9 mouse cellular contexts compared by ENCODE assay signal in genomic region chr19:42085690-42086089, GRCm38 (mm10). TPM values are rescaled to one million over a fixed set of nuclear protein-coding genes. Genes with fewer than 3 reads are reported as not detected.
DNase-seq lines count a peak whose midpoint lies in the region; ATAC-seq and TF ChIP-seq lines count a peak whose summit lies in the region.
"Had no signal": no experiment of that assay in that cellular context is flagged by ENCODE, and none has a peak within 500 bp of the region (broad histone marks: within the 10 kb centered on the region; RNA-seq: fewer than 3 reads in every experiment).

No protein-coding gene starts in this region.

- no peaks in the 10 kb centered on the region for H3K9me3 ChIP-seq in heart, embryonic 16.5 days (replicated peaks; ENCODE audit: control insufficient read depth, low read length)
- H3K9me3 ChIP-seq in hindbrain, embryonic 15.5 days, result no peaks in the 10 kb centered on the region
- no peaks in the 10 kb centered on the region for H3K9me3 ChIP-seq in midbrain, embryonic 14.5 days (ENCODE audit: control insufficient read depth, low read length)

- H3K4me3 ChIP-seq in heart, embryonic 16.5 days (ENCODE audit: low read length), result peak overlapping the region; percentile 74
- peak overlapping the region; percentile 86 for H3K4me3 ChIP-seq in cortical plate, adult 2 months (ENCODE audit: insufficient read depth, low read length)
- peak overlapping the region; percentile 82 for H3K4me3 ChIP-seq in hindbrain, embryonic 15.5 days
- H3K4me3 ChIP-seq in midbrain, embryonic 14.5 days (replicated peaks; ENCODE audit: low read depth, low read length), result peak overlapping the region; percentile 80

- ATAC-seq in heart, embryonic 16.5 days (replicated peaks; ENCODE audit: extremely low read depth, insufficient read depth, low FRiP score), result no peak
- no peak for ATAC-seq in hindbrain, embryonic 15.5 days (ENCODE audit: low FRiP score, low read depth)
- ATAC-seq in midbrain, embryonic 14.5 days (ENCODE audit: low FRiP score, low TSS enrichment), result no peak

- peak overlapping the region; percentile 93 for H3K4me2 ChIP-seq in heart, embryonic 16.5 days (ENCODE audit: low read depth, low read length)
- peak overlapping the region; percentile 86 for H3K4me2 ChIP-seq in hindbrain, embryonic 15.5 days
- peak overlapping the region; percentile 80 for H3K4me2 ChIP-seq in midbrain, embryonic 14.5 days (ENCODE audit: low read length)

- TF ChIP-seq CTCF in cortical plate, adult 2 months (IDR thresholded peaks at IDR 0.05; ENCODE audit: extremely low read depth, insufficient read depth, low read length), result no peak

- no peak for DNase-seq in heart, postnatal 25 days (ENCODE audit: low spot score)
- no peak for DNase-seq in midbrain, embryonic 14.5 days
- no peak for DNase-seq in urinary bladder, postnatal 36 days (ENCODE audit: low spot score in 2 of 2)
- no peak for DNase-seq in cerebellum, adult 8-10 months
- DNase-seq in ovary, postnatal 14 days (ENCODE audit: low spot score), result no peak

- intact Hi-C loops in heart, postnatal 25 days (cut with DNase I), result no loop called here

- H3K27me3 ChIP-seq in heart, embryonic 16.5 days (ENCODE audit: control insufficient read depth, insufficient read depth, low read length), result no peaks in the 10 kb centered on the region
- H3K27me3 ChIP-seq in hindbrain, embryonic 15.5 days, result no peaks in the 10 kb centered on the region
- no peaks in the 10 kb centered on the region for H3K27me3 ChIP-seq in midbrain, embryonic 14.5 days (ENCODE audit: control insufficient read depth, insufficient read depth, low read length)

- TF ChIP-seq POLR2A in cortical plate, adult 2 months (IDR thresholded peaks at IDR 0.05; ENCODE audit: extremely low read depth, insufficient read depth, low read length), result no peak

- H3K9ac ChIP-seq in heart, embryonic 16.5 days (ENCODE audit: low read length), result peak overlapping the region; percentile 72
- peak overlapping the region; percentile 82 for H3K9ac ChIP-seq in hindbrain, embryonic 15.5 days
- peak overlapping the region; percentile 82 for H3K9ac ChIP-seq in midbrain, embryonic 14.5 days (replicated peaks; ENCODE audit: low read length)

- peaks cover 15% of the 10 kb centered on the region for H3K4me1 ChIP-seq in heart, embryonic 16.5 days (ENCODE audit: control insufficient read depth, insufficient read depth, low read length)
- no peaks in the 10 kb centered on the region; the same call in 1 of the 2 replicates for H3K4me1 ChIP-seq in cortical plate, adult 2 months (ENCODE audit: control insufficient read depth, insufficient read depth, low read length)
- peaks cover 25% of the 10 kb centered on the region for H3K4me1 ChIP-seq in hindbrain, embryonic 15.5 days (replicated peaks)
- peaks cover 13% of the 10 kb centered on the region for H3K4me1 ChIP-seq in midbrain, embryonic 14.5 days (ENCODE audit: control insufficient read depth, insufficient read depth, low read length)

- WGBS in heart, embryonic 16.5 days, result 12% methylated on average over 10 of the region's 10 CpGs
- WGBS in hindbrain, embryonic 15.5 days, result 8% methylated on average over 10 of the region's 10 CpGs
- WGBS in midbrain, embryonic 14.5 days, result 6% methylated on average over 10 of the region's 10 CpGs

- H3K27ac ChIP-seq in heart, embryonic 16.5 days (ENCODE audit: low read length), result no peak overlapping the region
- H3K27ac ChIP-seq in cortical plate, adult 2 months (ENCODE audit: insufficient read depth, low read length), result no peak overlapping the region
- peak overlapping the region; percentile 86 for H3K27ac ChIP-seq in hindbrain, embryonic 15.5 days (replicated peaks)
- peak overlapping the region; percentile 58 for H3K27ac ChIP-seq in midbrain, embryonic 14.5 days (replicated peaks; ENCODE audit: low read depth, low read length)

- H3K36me3 ChIP-seq in heart, embryonic 16.5 days (ENCODE audit: control insufficient read depth, insufficient read depth), result no peaks in the 10 kb centered on the region
- no peaks in the 10 kb centered on the region for H3K36me3 ChIP-seq in hindbrain, embryonic 15.5 days
- H3K36me3 ChIP-seq in midbrain, embryonic 14.5 days (ENCODE audit: control insufficient read depth, insufficient read depth, low read length), result no peaks in the 10 kb centered on the region

RNA-seq across cellular contexts. Expression of gene Morn4, which starts 0.5 kb away (rescaled TPM):
- 9.1 and 10.6 TPM in 2 replicates for polyA plus RNA-seq in heart, embryonic 16.5 days (2015; fragmentation: Nextera tagmentation; extraction: Ambion mirVana)
- total RNA-seq in heart, postnatal 25 days (2021), result 1 to 10 TPM; 3.3 to 3.7 TPM
- 84.2 and 91.9 TPM in 2 replicates for polyA plus RNA-seq in cortical plate, adult 2 months (2012; rRNA removed)
- polyA plus RNA-seq in hindbrain, embryonic 15.5 days (2015; fragmentation: Nextera tagmentation; extraction: Ambion mirVana), result 130 and 140 TPM in 2 replicates
- 144 and 145 TPM in 2 replicates for polyA plus RNA-seq in midbrain, embryonic 14.5 days (2014; fragmentation: Nextera tagmentation; extraction: Ambion mirVana)

RNA-seq across cellular contexts. Expression of gene Pi4k2a, which starts 4.6 kb away (rescaled TPM):
- polyA plus RNA-seq in heart, embryonic 16.5 days (2015; fragmentation: Nextera tagmentation; extraction: Ambion mirVana), result 8.5 and 14.3 TPM in 2 replicates
- 10 to 100 TPM; 18.4 to 19.0 TPM for total RNA-seq in heart, postnatal 25 days (2021)
- polyA plus RNA-seq in cortical plate, adult 2 months (2012; rRNA removed), result 56.8 and 57.0 TPM in 2 replicates
- 29.5 and 33.5 TPM in 2 replicates for polyA plus RNA-seq in hindbrain, embryonic 15.5 days (2015; fragmentation: Nextera tagmentation; extraction: Ambion mirVana)
- polyA plus RNA-seq in midbrain, embryonic 14.5 days (2014; fragmentation: Nextera tagmentation; extraction: Ambion mirVana), result 33.1 and 40.8 TPM in 2 replicates

RNA-seq across cellular contexts. Expression of gene 4933411K16Rik, which starts 33.6 kb away (rescaled TPM):
- not detected in 2 replicates for polyA plus RNA-seq in heart, embryonic 16.5 days (2015; fragmentation: Nextera tagmentation; extraction: Ambion mirVana)
- not detected for total RNA-seq in heart, postnatal 25 days (2021)
- polyA plus RNA-seq in cortical plate, adult 2 months (2012; rRNA removed), result 0.08 and 0.13 TPM in 2 replicates
- 0.12 and 0.14 TPM in 2 replicates for polyA plus RNA-seq in hindbrain, embryonic 15.5 days (2015; fragmentation: Nextera tagmentation; extraction: Ambion mirVana)
- polyA plus RNA-seq in midbrain, embryonic 14.5 days (2014; fragmentation: Nextera tagmentation; extraction: Ambion mirVana), result not detected in 2 replicates
- total RNA-seq: MEL had no signal

RNA-seq across cellular contexts. Expression of gene Hoga1, which starts 40.3 kb away (rescaled TPM):
- polyA plus RNA-seq in heart, embryonic 16.5 days (2015; fragmentation: Nextera tagmentation; extraction: Ambion mirVana), result 0.49 and 0.67 TPM in 2 replicates
- total RNA-seq in heart, postnatal 25 days (2021), result 1 to 10 TPM; 1.1 to 1.7 TPM
- polyA plus RNA-seq in cortical plate, adult 2 months (2012; rRNA removed), result 1.4 and 1.9 TPM in 2 replicates
- polyA plus RNA-seq in hindbrain, embryonic 15.5 days (2015; fragmentation: Nextera tagmentation; extraction: Ambion mirVana), result 1.6 and 1.8 TPM in 2 replicates
- 0.94 and 1.3 TPM in 2 replicates for polyA plus RNA-seq in midbrain, embryonic 14.5 days (2014; fragmentation: Nextera tagmentation; extraction: Ambion mirVana)

RNA-seq across cellular contexts. Expression of gene Avpi1, which starts 43.2 kb away (rescaled TPM):
- polyA plus RNA-seq in heart, embryonic 16.5 days (2015; fragmentation: Nextera tagmentation; extraction: Ambion mirVana), result 33.4 and 37.2 TPM in 2 replicates
- 10 to 100 TPM in 1 of 2 experiments, 1 to 10 TPM in 1; 9.7 to 14.5 TPM for total RNA-seq in heart, postnatal 25 days (2021)
- 36.3 and 41.1 TPM in 2 replicates for polyA plus RNA-seq in cortical plate, adult 2 months (2012; rRNA removed)
- polyA plus RNA-seq in hindbrain, embryonic 15.5 days (2015; fragmentation: Nextera tagmentation; extraction: Ambion mirVana), result 7.8 and 9.6 TPM in 2 replicates
- polyA plus RNA-seq in midbrain, embryonic 14.5 days (2014; fragmentation: Nextera tagmentation; extraction: Ambion mirVana), result 5.8 and 6.0 TPM in 2 replicates

Comparison
In these comparisons a context has a peak if more than half of its experiments do, and no peak if none do; other contexts are left out.
1. H3K27ac ChIP-seq: peak in hindbrain, embryonic 15.5 days (single experiment) and midbrain, embryonic 14.5 days (single experiment); none in heart, embryonic 16.5 days (single experiment) and cortical plate, adult 2 months (single experiment).
2. Peak in every context shown above with its lines, with median percentiles within 50 percentile points of each other: H3K4me2 ChIP-seq, H3K4me3 ChIP-seq and H3K9ac ChIP-seq.